Mouse (Mus musculus): ENCODE results near the gene Hesx1. TPM values are rescaled to one million over a fixed set of nuclear protein-coding genes. Genes with fewer than 3 reads are reported as not detected.

Hesx1 gene
- total RNA-seq, 1 experiment from 2014 or later = 0.70 TPM

GRCm38 (mm10) chr14:27013658-27014057, 19.4 kb downstream of the Hesx1 start:
- no peak for DNase-seq

- DNase-seq = no peak
Observed at GRCm38 (mm10) chr14:27017936-27018335, 23.7 kb downstream of the Hesx1 start.

- DNase-seq = peak; percentile 62
Observed at GRCm38 (mm10) chr14:27019850-27020249, 25.6 kb downstream of the Hesx1 start.

GRCm38 (mm10) chr14:27022876-27023275, 28.7 kb downstream of the Hesx1 start:
- peak; percentile 76 for DNase-seq

- DNase-seq = no peak
Observed at GRCm38 (mm10) chr14:27024664-27025063, 30.4 kb downstream of the Hesx1 start.

GRCm38 (mm10) chr14:27029771-27030173, 35.6 kb downstream of the Hesx1 start:
- DNase-seq = peak; percentile 12

- DNase-seq = peak; percentile 78
Observed at GRCm38 (mm10) chr14:27031142-27031541, 36.9 kb downstream of the Hesx1 start.

GRCm38 (mm10) chr14:27037513-27037912, 43.3 kb downstream of the Hesx1 start:
- DNase-seq = no peak

GRCm38 (mm10) chr14:27038783-27039182, 44.6 kb downstream of the Hesx1 start, which contains the start of gene Il17rd:
Il17rd (plus strand) TSS chr14:27038941.
- peak; percentile 93 for DNase-seq

GRCm38 (mm10) chr14:27039281-27040248, 45.3 kb downstream of the Hesx1 start:
- peak; percentile 42 for DNase-seq

- DNase-seq = no peak
Observed at GRCm38 (mm10) chr14:27040451-27040850, 46.2 kb downstream of the Hesx1 start.

- DNase-seq = no peak
Observed at GRCm38 (mm10) chr14:27042280-27042983, 48.2 kb downstream of the Hesx1 start.

GRCm38 (mm10) chr14:27043416-27043815, 49.2 kb downstream of the Hesx1 start:
- no peak for DNase-seq

- DNase-seq = no peak
Observed at GRCm38 (mm10) chr14:27044221-27044966, 50.2 kb downstream of the Hesx1 start.

GRCm38 (mm10) chr14:27044967-27045361, 50.7 kb downstream of the Hesx1 start:
- DNase-seq = no peak

- DNase-seq = no peak
Observed at GRCm38 (mm10) chr14:27048231-27048956, 54.2 kb downstream of the Hesx1 start.

- no peak for DNase-seq
Observed at GRCm38 (mm10) chr14:27050043-27050442, 55.8 kb downstream of the Hesx1 start.

- DNase-seq = no peak
Observed at GRCm38 (mm10) chr14:27050560-27051510, 56.6 kb downstream of the Hesx1 start.

GRCm38 (mm10) chr14:27051511-27051895, 57.3 kb downstream of the Hesx1 start:
- DNase-seq = no peak

All from adrenal gland, postnatal 25 days (tissue).